In the genomic region with DNA sequence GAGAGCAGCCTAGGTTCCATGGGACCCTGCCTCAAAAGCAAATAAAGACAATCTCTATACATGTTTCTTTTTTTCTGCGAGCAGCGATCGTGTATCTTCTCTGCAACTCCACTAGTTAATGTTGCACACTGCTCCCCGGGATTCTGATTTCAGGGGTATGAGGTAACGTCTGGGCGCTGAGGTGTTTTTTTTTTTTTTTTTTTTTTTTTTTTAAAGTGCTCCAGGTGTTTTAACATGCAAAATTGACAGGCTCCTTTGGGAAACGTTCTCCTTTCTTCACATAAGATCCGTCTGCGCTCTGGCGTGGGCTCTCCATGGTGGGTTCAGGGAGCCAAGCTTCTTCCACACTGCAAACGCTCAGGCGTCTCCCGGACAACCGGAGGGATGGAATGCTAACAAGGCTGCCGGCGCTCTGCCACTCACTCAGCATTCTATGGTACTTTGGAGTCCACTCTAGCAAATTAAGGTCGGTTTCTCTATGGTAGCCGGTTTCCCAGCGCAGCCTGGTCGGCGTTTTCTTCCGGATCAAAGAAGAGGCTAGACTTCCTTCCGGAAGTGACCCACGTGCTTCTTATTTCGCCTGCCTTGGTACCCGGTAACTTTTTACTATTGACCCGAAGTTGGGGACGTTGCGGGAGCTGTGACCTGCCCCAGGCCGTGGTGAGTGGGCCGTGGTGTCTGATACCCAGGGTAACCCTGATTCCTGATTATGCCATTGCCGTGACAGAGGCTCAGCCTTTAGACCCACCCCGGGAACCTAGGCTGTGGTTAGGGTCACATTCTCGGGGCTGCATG, we compare ENCODE assay signal across 8 mouse cellular contexts. TPM values are rescaled to one million over a fixed set of nuclear protein-coding genes. Genes with fewer than 3 reads are reported as not detected.
A peak's percentile ranks its signal among the peaks of the same experiment; 100 is the strongest.
DNase-seq lines count a peak whose midpoint lies in the region; ATAC-seq and TF ChIP-seq lines count a peak whose summit lies in the region.

A gene (plus strand): TSS at position 510 of the 795 bp plus-strand sequence.

- H3K27ac ChIP-seq in embryonic facial prominence, embryonic 14.5 days (replicated peaks; ENCODE audit: low read depth, low read length), result no peak within 1 kb of the TSS; the same call in 1 of the 2 replicates
- peak within 1 kb of the TSS; percentile 68 for H3K27ac ChIP-seq in heart, adult 2 months
- H3K27ac ChIP-seq in limb, embryonic 13.5 days, result peak within 1 kb of the TSS; percentile 52; the same call in 1 of the 2 replicates
- peak within 1 kb of the TSS; percentile 72 for H3K27ac ChIP-seq in midbrain, embryonic 16.5 days (ENCODE audit: low read length)

- peak; percentile 78 for DNase-seq in 3134 (ENCODE audit: extremely low read depth, insufficient read length, low spot score)
- peak; percentile 36 to 69 for DNase-seq in adrenal gland, postnatal 4 days (ENCODE audit: low spot score in 2 of 2)
- DNase-seq in embryonic facial prominence, embryonic 14.5 days (ENCODE audit: low spot score), result peak; percentile 97
- DNase-seq in heart, adult 2 months, result peak; percentile 80 to 90
- peak; percentile 89 to 93 for DNase-seq in kidney, adult 8-10 months
- DNase-seq in spleen, postnatal 10 days (ENCODE audit: low spot score in 2 of 2), result peak; percentile 67 to 78

- H3K79me2 ChIP-seq in heart, adult 2 months (replicated peaks; ENCODE audit: control insufficient read depth, insufficient read depth, low read length), result no peaks in the 10 kb centered on the region

- intact Hi-C loops in heart, adult 2 months (cut with DNase I), result no loop called here

- ATAC-seq in embryonic facial prominence, embryonic 14.5 days (ENCODE audit: low read depth), result peak; percentile 96
- peak; percentile 93 for ATAC-seq in limb, embryonic 13.5 days (ENCODE audit: low FRiP score, low read depth)
- peak; percentile 95 for ATAC-seq in midbrain, embryonic 16.5 days

- H3K4me1 ChIP-seq in embryonic facial prominence, embryonic 14.5 days (ENCODE audit: control insufficient read depth, insufficient read depth, low read length), result peaks cover 5% of the 10 kb centered on the region; the same call in 1 of the 2 replicates
- peaks cover 2% of the 10 kb centered on the region for H3K4me1 ChIP-seq in heart, adult 2 months (ENCODE audit: control insufficient read depth, insufficient read depth, low read length)
- H3K4me1 ChIP-seq in limb, embryonic 13.5 days, result peaks cover 9% of the 10 kb centered on the region
- H3K4me1 ChIP-seq in midbrain, embryonic 16.5 days (ENCODE audit: control insufficient read depth, insufficient read depth, low read length), result peaks cover 11% of the 10 kb centered on the region

- H3K27me3 ChIP-seq in embryonic facial prominence, embryonic 14.5 days (replicated peaks; ENCODE audit: control insufficient read depth, insufficient read depth, low read length), result no peaks in the 10 kb centered on the region
- no peaks in the 10 kb centered on the region for H3K27me3 ChIP-seq in heart, adult 2 months (ENCODE audit: control insufficient read depth, insufficient read depth, low read length)
- 0 out of 2 replicates have a peak, but pooled peaks cover 4% of the 10 kb centered on the region for H3K27me3 ChIP-seq in limb, embryonic 13.5 days
- H3K27me3 ChIP-seq in midbrain, embryonic 16.5 days (ENCODE audit: control insufficient read depth, insufficient read depth, low read depth, low read length), result no peaks in the 10 kb centered on the region

- peak within 1 kb of the TSS; percentile 99 for H3K4me2 ChIP-seq in embryonic facial prominence, embryonic 14.5 days (ENCODE audit: low read depth, low read length)
- peak within 1 kb of the TSS; percentile 100 for H3K4me2 ChIP-seq in limb, embryonic 13.5 days (replicated peaks)
- H3K4me2 ChIP-seq in midbrain, embryonic 16.5 days (ENCODE audit: low read length), result peak within 1 kb of the TSS; percentile 88

- peak; percentile 50; the same call in 1 of the 2 replicates for TF ChIP-seq EP300 in heart, adult 2 months (IDR thresholded peaks at IDR 0.05; ENCODE audit: insufficient read depth, low read depth, low read length)

- TF ChIP-seq CTCF in heart, adult 2 months (IDR thresholded peaks at IDR 0.05), result no peak

- 0 out of 2 replicates have a peak, but pooled peaks cover 6% of the 10 kb centered on the region for H3K36me3 ChIP-seq in embryonic facial prominence, embryonic 14.5 days (ENCODE audit: control insufficient read depth, insufficient read depth, low read length)
- no peaks in the 10 kb centered on the region for H3K36me3 ChIP-seq in heart, adult 2 months (ENCODE audit: control insufficient read depth, insufficient read depth, low read length)
- H3K36me3 ChIP-seq in limb, embryonic 13.5 days, result peaks cover 12% of the 10 kb centered on the region
- H3K36me3 ChIP-seq in midbrain, embryonic 16.5 days (ENCODE audit: control insufficient read depth, insufficient read depth, low read length), result peaks cover 2% of the 10 kb centered on the region; the same call in 1 of the 2 replicates

- WGBS in embryonic facial prominence, embryonic 14.5 days, result 0% methylated on average over 34 of the region's 34 CpGs
- under 1% methylated on average over 34 of the region's 34 CpGs for WGBS in heart, adult 2 months
- WGBS in limb, embryonic 13.5 days, result under 1% methylated on average over 34 of the region's 34 CpGs
- WGBS in midbrain, embryonic 16.5 days, result under 1% methylated on average over 34 of the region's 34 CpGs

- TF ChIP-seq POLR2A in heart, adult 2 months (IDR thresholded peaks at IDR 0.05; ENCODE audit: insufficient read depth, low read depth, low read length), result peak; percentile 61

- peak within 1 kb of the TSS; percentile 72 for H3K4me3 ChIP-seq in embryonic facial prominence, embryonic 14.5 days (ENCODE audit: low read depth, low read length)
- H3K4me3 ChIP-seq in heart, adult 2 months, result peak within 1 kb of the TSS; percentile 70
- H3K4me3 ChIP-seq in limb, embryonic 13.5 days, result peak within 1 kb of the TSS; percentile 91
- H3K4me3 ChIP-seq in midbrain, embryonic 16.5 days (ENCODE audit: low read depth, low read length), result peak within 1 kb of the TSS; percentile 89

- peak within 1 kb of the TSS; percentile 69 for H3K9ac ChIP-seq in embryonic facial prominence, embryonic 14.5 days (ENCODE audit: low read depth, low read length)
- peak within 1 kb of the TSS; percentile 71 for H3K9ac ChIP-seq in heart, adult 2 months (ENCODE audit: low read depth, low read length)
- peak within 1 kb of the TSS; percentile 80 for H3K9ac ChIP-seq in limb, embryonic 13.5 days
- H3K9ac ChIP-seq in midbrain, embryonic 16.5 days (ENCODE audit: low read depth, low read length), result peak within 1 kb of the TSS; percentile 62

- H3K9me3 ChIP-seq in embryonic facial prominence, embryonic 14.5 days (ENCODE audit: control insufficient read depth, low read length), result no peaks in the 10 kb centered on the region
- H3K9me3 ChIP-seq in limb, embryonic 13.5 days, result no peaks in the 10 kb centered on the region
- no peaks in the 10 kb centered on the region for H3K9me3 ChIP-seq in midbrain, embryonic 16.5 days (replicated peaks; ENCODE audit: control insufficient read depth, low read length, poor library complexity, severe bottlenecking)

RNA-seq across cellular contexts. Expression of the gene that starts here (rescaled TPM):
- total RNA-seq in adrenal gland, postnatal 4 days (2021), result 10 to 100 TPM; 40.5 to 43.7 TPM
- polyA plus RNA-seq in embryonic facial prominence, embryonic 14.5 days (2014; fragmentation: Nextera tagmentation; extraction: Ambion mirVana), result 55.5 and 55.7 TPM in 2 replicates
- total RNA-seq in heart, adult 2 months (2021), result 100 to 1,000 TPM; 106 to 129 TPM
- polyA plus RNA-seq in heart, adult 2 months (2012; rRNA removed), result 123 and 136 TPM in 2 replicates
- 47.8 and 51.3 TPM in 2 replicates for polyA plus RNA-seq in limb, embryonic 13.5 days (2015; fragmentation: Nextera tagmentation; extraction: Ambion mirVana)
- 69.8 and 75.2 TPM in 2 replicates for polyA plus RNA-seq in midbrain, embryonic 16.5 days (2015; fragmentation: Nextera tagmentation; extraction: Ambion mirVana)
